In the genomic region with DNA sequence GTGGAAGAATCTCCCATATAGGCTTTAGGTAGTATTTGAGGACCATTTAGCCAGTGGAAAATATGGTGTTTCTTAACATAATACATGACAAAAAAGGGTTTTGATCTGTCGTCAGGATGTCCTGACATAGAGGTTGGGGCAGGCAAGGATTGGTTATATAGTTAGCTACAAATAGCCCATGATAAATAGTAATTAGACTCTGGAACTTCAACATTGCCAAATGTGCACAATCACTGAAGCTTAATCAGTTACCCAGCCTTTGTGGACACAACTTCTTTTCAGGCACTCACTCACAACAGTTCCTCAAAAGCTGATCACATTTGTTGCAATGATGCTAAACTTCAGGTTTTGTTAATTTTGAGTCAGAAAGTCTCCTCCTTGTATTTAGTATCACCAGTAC, we compare ENCODE assay signal across 30 mouse cellular contexts.
"Had no signal": no experiment of that assay in that cellular context is flagged by ENCODE, and none has a peak within 500 bp of the region (broad histone marks: within the 10 kb centered on the region; RNA-seq: fewer than 3 reads in every experiment).

No protein-coding gene starts in this region.

- H3K9me3 ChIP-seq: limb, embryonic 10.5 days; limb, embryonic 12.5 days; limb, embryonic 13.5 days; limb, embryonic 15.5 days; liver, embryonic 13.5 days; liver, embryonic 15.5 days; lung, embryonic 15.5 days; megakaryocyte, embryonic 14.5 days; midbrain, embryonic 10.5 days; midbrain, embryonic 12.5 days; midbrain, embryonic 13.5 days; midbrain, embryonic 15.5 days; neural tube, embryonic 12.5 days had no signal

- H3K4me3 ChIP-seq: left cerebral cortex, adult 2 months; limb, embryonic 10.5 days; limb, embryonic 12.5 days; limb, embryonic 13.5 days; limb, embryonic 15.5 days; liver, embryonic 13.5 days; liver, embryonic 15.5 days; lung, embryonic 15.5 days; megakaryocyte, embryonic 14.5 days; midbrain, embryonic 10.5 days; midbrain, embryonic 12.5 days; midbrain, embryonic 13.5 days; midbrain, embryonic 15.5 days; myocyte; neural tube, embryonic 12.5 days had no signal

- H3K27ac ChIP-seq: left cerebral cortex, adult 2 months; limb, embryonic 10.5 days; limb, embryonic 12.5 days; limb, embryonic 13.5 days; limb, embryonic 15.5 days; liver, embryonic 13.5 days; liver, embryonic 14.5 days; liver, embryonic 15.5 days; lung, embryonic 15.5 days; macrophage; midbrain, embryonic 10.5 days; midbrain, embryonic 12.5 days; midbrain, embryonic 13.5 days; midbrain, embryonic 15.5 days; neural tube, embryonic 12.5 days had no signal

- H3K4me2 ChIP-seq: limb, embryonic 12.5 days; limb, embryonic 13.5 days; limb, embryonic 15.5 days; liver, embryonic 11.5 days; liver, embryonic 13.5 days; liver, embryonic 15.5 days; lung, embryonic 14.5 days; lung, embryonic 15.5 days; midbrain, embryonic 11.5 days; midbrain, embryonic 12.5 days; midbrain, embryonic 13.5 days; midbrain, embryonic 15.5 days; neural tube, embryonic 12.5 days had no signal

- H3K36me3 ChIP-seq: limb, embryonic 10.5 days; limb, embryonic 12.5 days; limb, embryonic 13.5 days; limb, embryonic 15.5 days; liver, embryonic 13.5 days; liver, embryonic 15.5 days; lung, embryonic 15.5 days; midbrain, embryonic 10.5 days; midbrain, embryonic 12.5 days; midbrain, embryonic 13.5 days; midbrain, embryonic 15.5 days; neural tube, embryonic 12.5 days had no signal

- ATAC-seq: lung, postnatal 0 days; midbrain, embryonic 13.5 days; midbrain, embryonic 15.5 days; midbrain, embryonic 16.5 days had no signal

- DNase-seq: left cerebral cortex, postnatal 4 days; liver, embryonic 13.5 days; lung, adult 18-20 months; lung, adult 2 months; lung, embryonic 14.5 days; lung, postnatal 10 days; lung, postnatal 14 days; lung, postnatal 36 days; lung, postnatal 4 days; midbrain, embryonic 14.5 days had no signal

- H3K9ac ChIP-seq: limb, embryonic 12.5 days; limb, embryonic 13.5 days; limb, embryonic 15.5 days; liver, embryonic 13.5 days; liver, embryonic 14.5 days; liver, embryonic 15.5 days; lung, embryonic 14.5 days; lung, embryonic 15.5 days; midbrain, embryonic 12.5 days; midbrain, embryonic 13.5 days; midbrain, embryonic 15.5 days; neural tube, embryonic 12.5 days had no signal

- H3K4me1 ChIP-seq: limb, embryonic 10.5 days; limb, embryonic 12.5 days; limb, embryonic 13.5 days; limb, embryonic 15.5 days; liver, embryonic 13.5 days; liver, embryonic 15.5 days; lung, embryonic 15.5 days; megakaryocyte, embryonic 14.5 days; midbrain, embryonic 10.5 days; midbrain, embryonic 12.5 days; midbrain, embryonic 13.5 days; midbrain, embryonic 15.5 days; neural tube, embryonic 12.5 days had no signal

- H3K27me3 ChIP-seq: limb, embryonic 12.5 days; limb, embryonic 13.5 days; limb, embryonic 15.5 days; liver, embryonic 13.5 days; liver, embryonic 15.5 days; lung, embryonic 15.5 days; megakaryocyte, embryonic 14.5 days; midbrain, embryonic 12.5 days; midbrain, embryonic 13.5 days; midbrain, embryonic 15.5 days; neural tube, embryonic 12.5 days had no signal
